15 mouse cellular contexts compared by ENCODE assay signal in the genomic region with DNA sequence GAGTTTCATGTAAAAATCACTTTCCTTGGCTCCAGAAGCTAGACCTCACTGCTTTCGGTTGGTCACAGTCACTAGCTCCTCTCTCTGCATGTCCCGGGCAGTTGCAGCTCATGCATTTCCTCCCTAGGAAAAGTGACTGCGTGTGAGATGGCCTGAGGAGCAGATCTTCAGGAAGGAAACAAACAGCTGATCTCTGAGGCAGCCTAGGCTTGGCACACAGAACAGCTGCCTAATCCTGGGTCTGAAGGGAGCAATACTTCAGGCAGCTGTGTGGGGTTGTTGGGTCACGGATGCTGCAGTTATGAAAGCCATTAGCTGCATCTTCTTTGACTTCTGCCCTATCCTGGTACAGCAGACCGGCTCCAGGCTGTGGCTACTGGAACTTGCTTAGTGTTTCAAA.
A peak's percentile ranks its signal among the peaks of the same experiment; 100 is the strongest.
DNase-seq lines count a peak whose midpoint lies in the region; ATAC-seq and TF ChIP-seq lines count a peak whose summit lies in the region.
"Had no signal": no experiment of that assay in that cellular context is flagged by ENCODE, and none has a peak within 500 bp of the region (broad histone marks: within the 10 kb centered on the region; RNA-seq: fewer than 3 reads in every experiment).

No protein-coding gene starts in this region.

- H3K9ac ChIP-seq in kidney, embryonic 16.5 days (replicated peaks; ENCODE audit: low read length): no peak overlapping the region
- H3K9ac ChIP-seq: forebrain, embryonic 15.5 days; midbrain, embryonic 12.5 days had no signal

- no peak for TF ChIP-seq POLR2A in kidney, adult 2 months (IDR thresholded peaks at IDR 0.05; ENCODE audit: low read depth, low read length)
- TF ChIP-seq POLR2A in lung, adult 2 months (IDR thresholded peaks at IDR 0.05; ENCODE audit: borderline replicate concordance, extremely low read depth, low read depth, low read length): no peak

- H3K36me3 ChIP-seq in kidney, adult 2 months (ENCODE audit: control insufficient read depth, insufficient read depth, low read length): no peaks in the 10 kb centered on the region
- H3K36me3 ChIP-seq in kidney, embryonic 16.5 days (ENCODE audit: insufficient read depth, low read length): no peaks in the 10 kb centered on the region
- H3K36me3 ChIP-seq: forebrain, embryonic 15.5 days; midbrain, embryonic 12.5 days had no signal

- no peak overlapping the region for H3K4me2 ChIP-seq in kidney, embryonic 16.5 days (replicated peaks; ENCODE audit: low read depth, low read length)
- H3K4me2 ChIP-seq: forebrain, embryonic 15.5 days; midbrain, embryonic 12.5 days had no signal

- H3K4me1 ChIP-seq in kidney, adult 2 months (ENCODE audit: control insufficient read depth, insufficient read depth, low read length): no peaks in the 10 kb centered on the region
- no peaks in the 10 kb centered on the region for H3K4me1 ChIP-seq in kidney, embryonic 16.5 days (ENCODE audit: insufficient read depth, low read length)
- H3K4me1 ChIP-seq in lung, adult 2 months (ENCODE audit: control insufficient read depth, insufficient read depth, low read length): no peaks in the 10 kb centered on the region

- H3K27ac ChIP-seq in kidney, adult 2 months (ENCODE audit: insufficient read depth, low read depth, low read length): no peak overlapping the region
- no peak overlapping the region for H3K27ac ChIP-seq in kidney, embryonic 16.5 days (ENCODE audit: low read length)
- H3K27ac ChIP-seq: forebrain, embryonic 15.5 days; midbrain, embryonic 12.5 days had no signal

- H3K27me3 ChIP-seq in kidney, adult 2 months (replicated peaks; ENCODE audit: control insufficient read depth, insufficient read depth, low read length): no peaks in the 10 kb centered on the region
- H3K27me3 ChIP-seq in kidney, embryonic 16.5 days (ENCODE audit: insufficient read depth, low read length): no peaks in the 10 kb centered on the region
- H3K27me3 ChIP-seq: forebrain, embryonic 15.5 days; midbrain, embryonic 12.5 days had no signal

- H3K9me3 ChIP-seq in kidney, embryonic 16.5 days (ENCODE audit: low read length): no peaks in the 10 kb centered on the region
- H3K9me3 ChIP-seq: forebrain, embryonic 15.5 days; midbrain, embryonic 12.5 days had no signal

- H3K4me3 ChIP-seq in kidney, adult 2 months (ENCODE audit: insufficient read depth, low read depth, low read length): no peak overlapping the region
- no peak overlapping the region for H3K4me3 ChIP-seq in kidney, embryonic 16.5 days (ENCODE audit: low read length)
- H3K4me3 ChIP-seq in lung, adult 2 months (replicated peaks; ENCODE audit: extremely low read depth, low read depth, low read length): no peak overlapping the region
- H3K4me3 ChIP-seq: forebrain, embryonic 15.5 days; midbrain, embryonic 12.5 days had no signal

- TF ChIP-seq CTCF in kidney, adult 2 months (conservative IDR thresholded peaks at IDR 0.05; ENCODE audit: insufficient read depth, insufficient read length, low read depth, low read length): no peak
- no peak for TF ChIP-seq CTCF in lung, adult 2 months (IDR thresholded peaks at IDR 0.05; ENCODE audit: insufficient read depth, low read length)

- DNase-seq in kidney, adult 2 months: peak; percentile 28
- peak; percentile 2 for DNase-seq in lung, postnatal 36 days
- no peak for DNase-seq in lung, adult 2 months
- DNase-seq in kidney, postnatal 25 days: peak; percentile 5 to 49
- DNase-seq in urinary bladder, postnatal 4 days (ENCODE audit: low spot score in 2 of 2): no peak
- no peak for DNase-seq in embryo, embryonic 11 days
- DNase-seq: adrenal gland, postnatal 10 days; cerebellum, adult 9-10 months; heart, postnatal 14 days; right cerebral cortex, adult 18-20 months; thymus, postnatal 4 days had no signal

- ATAC-seq in kidney, embryonic 16.5 days (ENCODE audit: low FRiP score, low TSS enrichment): no peak
- ATAC-seq: forebrain, embryonic 15.5 days; hindbrain, embryonic 16.5 days had no signal

- WGBS in kidney, adult 2 months: 51% methylated on average over 5 of the region's 5 CpGs
- 67% methylated on average over 5 of the region's 5 CpGs for WGBS in kidney, embryonic 16.5 days
- 43% methylated on average over 5 of the region's 5 CpGs for WGBS in lung, adult 2 months

Comparison
In these comparisons a context has a peak if more than half of its experiments do, and no peak if none do; other contexts are left out.
1. DNase-seq: peak in kidney, adult 2 months (single experiment), lung, postnatal 36 days (single experiment) and kidney, postnatal 25 days (2 of 2); none in lung, adult 2 months (single experiment), urinary bladder, postnatal 4 days (0 of 2) and embryo, embryonic 11 days (single experiment).